Mouse (Mus musculus) gonadal fat pad, adult 2 months (tissue): ENCODE measurements around the gene Bach1. TPM values are rescaled to one million over a fixed set of nuclear protein-coding genes. Genes with fewer than 3 reads are reported as not detected.

Source experiments
- DNase-seq: peaks from one replicate; pipeline ENCODE4 v3.0.0-alpha.2; 2012; ENCODE audit warnings: low read depth
- polyA plus RNA-seq: library from polyadenylated mRNA; depleted of rRNA; stranded (reverse); fragments of >200 nt; gene quantifications from 2 replicates; pipeline ENCODE4 v1.2.3, GENCODE M21; 2012; rRNA removed

Bach1 gene
- 10.2 and 10.7 TPM in 2 replicates for polyA plus RNA-seq

DNA sequence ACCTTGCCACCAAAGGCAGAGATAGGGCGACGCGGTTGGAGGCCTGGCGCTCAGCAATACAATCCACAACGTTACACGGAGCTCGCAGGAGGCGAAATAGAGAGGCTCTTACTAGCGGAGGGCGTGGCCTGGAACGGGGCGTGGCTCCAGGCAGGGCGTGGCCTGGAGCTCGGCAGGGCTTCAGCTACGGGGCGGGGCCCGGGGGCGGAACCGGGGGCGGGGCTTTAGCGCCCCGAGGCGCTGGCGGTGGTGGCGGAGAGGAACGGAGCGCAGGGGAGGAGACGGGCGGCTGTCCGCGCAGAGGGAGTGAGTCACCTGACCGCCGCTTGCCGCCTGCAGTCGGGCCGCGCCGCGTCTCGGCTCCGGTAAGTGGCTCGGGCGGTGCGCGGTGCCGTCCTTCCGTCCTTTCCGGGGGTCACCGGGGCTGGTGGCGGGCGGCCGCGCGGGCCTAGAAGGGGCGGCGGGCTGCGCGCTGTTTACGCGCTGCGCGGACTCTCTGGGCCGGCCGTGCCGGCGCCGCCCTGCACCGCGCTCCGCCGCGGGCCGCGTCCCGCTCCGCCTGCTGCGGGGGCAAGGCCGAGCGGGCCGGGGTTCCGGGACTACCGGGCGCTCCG lies at the start of gene Bach1:
Bach1 (plus strand) TSS at position 254 of the 614 bp plus-strand sequence.
- no peak for DNase-seq

- DNase-seq = no peak
These were observed 46.4 kb upstream of the Bach1 start for GRCm38 (mm10) chr16:87652344-87652743.

DNA sequence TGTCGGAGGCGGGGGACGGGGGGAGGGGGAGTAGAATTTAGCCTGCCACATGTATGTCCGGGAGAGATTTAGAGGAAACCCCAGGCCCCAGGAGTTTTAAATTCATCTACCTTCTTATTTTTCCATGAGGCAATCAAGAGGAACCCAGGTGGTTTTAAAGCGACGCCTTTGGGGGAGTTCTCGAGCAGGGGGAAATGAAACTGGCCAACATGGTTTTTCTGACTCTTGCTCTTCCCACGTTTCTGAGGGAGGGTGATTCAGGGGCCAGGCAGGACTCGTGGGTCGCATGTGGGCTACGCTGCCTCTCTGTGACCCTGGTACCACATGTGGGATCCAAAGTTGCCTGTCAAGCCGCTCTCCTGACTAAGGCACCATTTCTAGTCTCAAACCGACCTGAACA lies 45.8 kb upstream of the Bach1 start:
- DNase-seq = no peak

DNA sequence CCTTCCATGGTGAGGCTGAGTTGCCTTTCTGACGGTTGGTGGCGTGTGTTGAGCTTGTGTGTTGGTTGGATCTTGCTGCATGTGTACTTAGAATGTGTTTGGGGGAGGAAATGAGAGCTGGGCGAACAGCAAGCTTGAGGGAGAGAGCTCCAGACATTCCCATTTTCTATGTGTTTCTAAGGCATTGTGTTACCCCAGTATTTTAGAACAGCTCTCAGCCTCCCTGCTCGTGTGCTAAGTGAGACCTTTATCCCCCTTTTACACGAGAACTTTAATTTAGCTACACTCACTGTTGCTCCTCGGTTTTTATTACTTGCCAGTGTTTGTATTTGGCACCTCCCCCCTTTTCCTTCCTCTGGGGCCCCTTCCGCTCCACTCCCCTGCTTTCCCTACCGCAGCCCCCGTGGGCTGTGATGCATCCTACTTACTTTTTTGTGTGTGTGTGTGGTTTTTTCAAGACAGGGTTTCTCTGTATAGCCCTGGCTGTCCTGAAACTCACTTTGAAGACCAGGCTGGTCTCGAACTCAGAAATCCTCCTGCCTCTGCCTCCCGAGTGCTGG lies 44.6 kb upstream of the Bach1 start:
- DNase-seq = no peak

- DNase-seq = no peak
These were observed 43.7 kb upstream of the Bach1 start for GRCm38 (mm10) chr16:87655005-87655404.

DNA sequence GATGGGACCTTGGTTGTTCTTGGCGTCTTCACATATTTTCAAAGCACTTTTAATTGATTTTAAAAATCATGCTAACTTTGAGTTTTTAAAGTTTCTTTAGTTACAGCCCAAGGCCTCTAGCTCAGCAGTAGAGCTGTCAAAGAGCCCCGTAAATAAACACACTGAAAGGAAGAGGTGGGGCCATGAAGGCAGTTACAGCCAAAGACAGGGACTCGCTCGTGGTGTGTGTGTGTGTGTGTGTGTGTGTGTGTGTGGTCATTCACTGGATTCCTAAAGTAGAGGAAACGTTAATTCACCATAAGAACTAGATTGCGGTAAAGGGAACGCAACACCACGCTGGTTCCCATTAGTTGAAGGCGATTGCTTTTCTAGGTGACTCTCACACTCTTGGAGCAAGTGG lies 43.2 kb upstream of the Bach1 start:
- no peak for DNase-seq

- no peak for DNase-seq
These were observed 42.0 kb upstream of the Bach1 start for GRCm38 (mm10) chr16:87656771-87657170.

- no peak for DNase-seq
These were observed 41.5 kb upstream of the Bach1 start for GRCm38 (mm10) chr16:87657291-87657690.

DNA sequence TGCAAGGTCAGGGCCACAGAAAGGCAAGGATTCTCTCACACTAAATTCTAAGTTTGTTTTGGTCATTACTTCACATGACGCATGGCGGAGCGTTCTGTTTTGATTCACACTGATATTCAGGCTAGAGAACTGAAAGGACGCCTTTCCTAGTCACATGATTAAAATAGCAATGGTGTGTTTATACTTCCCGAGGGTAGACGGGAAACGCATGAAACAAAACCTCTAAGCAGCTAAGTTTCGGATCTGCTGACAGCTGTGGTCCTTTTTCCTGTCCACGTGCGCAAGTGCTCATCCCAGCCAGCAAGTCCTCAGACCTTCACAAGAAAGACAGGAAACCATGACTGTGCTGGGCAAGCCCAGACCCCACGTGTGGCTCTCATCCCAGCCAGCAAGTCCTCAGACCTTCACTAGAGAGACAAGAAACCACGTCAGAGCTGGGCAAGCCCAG lies 37.7 kb upstream of the Bach1 start:
- DNase-seq = no peak

GRCm38 (mm10) chr16:87661636-87662035 lies 37.1 kb upstream of the Bach1 start:
- no peak for DNase-seq

GRCm38 (mm10) chr16:87662528-87662927 lies 36.2 kb upstream of the Bach1 start:
- DNase-seq = no peak

DNA sequence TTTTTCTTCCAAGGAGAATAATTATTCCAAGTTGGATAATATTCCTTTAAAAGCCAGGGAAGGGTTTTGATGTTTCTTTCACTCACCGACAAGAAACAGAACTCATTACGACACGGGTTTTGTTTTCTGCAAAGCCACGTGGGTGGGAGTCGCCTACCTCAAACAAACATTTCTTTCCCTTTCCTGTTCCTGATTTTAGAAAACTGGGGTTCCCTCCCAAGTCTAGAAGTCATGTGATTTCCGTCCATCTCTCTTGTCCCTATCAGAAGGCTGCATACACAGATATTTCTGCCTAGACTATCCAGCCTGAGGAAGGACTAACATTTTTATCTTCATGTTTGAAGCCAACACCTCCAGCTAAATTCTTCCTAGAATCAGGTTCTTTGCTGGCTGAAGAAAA lies 34.9 kb upstream of the Bach1 start:
- no peak for DNase-seq

- DNase-seq = no peak
These were observed 33.5 kb upstream of the Bach1 start for GRCm38 (mm10) chr16:87665246-87665645.

DNA sequence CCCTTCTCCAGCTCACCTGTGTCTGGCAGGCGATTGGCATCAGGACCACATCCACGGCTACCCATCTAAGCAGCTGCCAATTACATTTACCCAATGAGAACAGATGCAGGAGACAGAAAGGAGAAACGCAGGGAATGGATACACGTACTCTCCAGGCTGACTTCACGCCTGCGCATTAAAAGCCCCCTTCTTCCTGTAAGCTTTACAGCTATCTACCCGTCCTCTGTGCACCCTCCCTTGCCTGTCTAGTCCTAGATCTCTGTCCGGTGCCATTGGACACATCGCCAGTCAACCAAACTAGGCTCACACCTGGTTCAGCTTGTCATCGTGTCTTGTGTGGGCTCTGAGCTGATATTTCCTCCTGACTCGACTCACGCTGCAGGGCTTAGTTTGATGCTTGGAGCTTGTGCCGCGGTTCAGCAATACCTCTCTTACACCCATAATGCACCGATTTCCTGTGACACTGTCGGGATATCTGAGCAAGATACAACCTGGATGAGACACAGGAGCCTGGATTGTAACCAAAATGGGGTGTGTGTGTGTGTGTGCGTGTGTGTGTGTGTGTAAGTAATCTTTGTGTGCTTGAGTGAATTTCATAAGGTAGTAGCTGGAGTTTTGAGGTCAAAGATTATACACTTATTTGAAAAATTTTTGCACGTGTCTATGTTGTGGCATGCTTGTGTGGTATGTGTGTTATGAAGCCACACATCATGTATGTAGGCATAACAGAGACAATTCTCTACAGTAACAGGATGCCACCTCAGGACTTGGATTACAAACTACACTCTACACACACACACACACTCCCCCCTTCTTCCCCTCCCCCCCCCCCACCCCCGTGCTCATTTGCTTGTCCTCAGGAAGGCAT lies 32.8 kb upstream of the Bach1 start:
- no peak for DNase-seq

DNA sequence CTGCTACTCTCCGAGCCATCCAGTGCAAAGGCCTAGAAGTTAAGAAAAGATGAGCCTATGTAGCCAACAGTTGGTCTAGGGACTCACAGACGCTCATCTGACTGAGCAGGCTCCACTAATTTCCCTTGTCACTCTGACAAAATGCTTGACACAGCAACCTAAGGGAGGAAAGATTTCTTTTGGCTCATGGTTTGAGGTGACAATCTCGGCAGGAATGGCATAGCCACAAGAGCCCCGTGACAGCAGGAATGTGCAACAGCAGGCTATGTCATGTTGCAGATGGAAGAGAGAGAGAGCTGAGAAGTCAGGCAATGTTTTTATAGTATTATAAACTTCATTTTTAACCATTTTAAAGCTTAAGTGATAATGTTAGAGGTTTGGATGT lies 32.1 kb upstream of the Bach1 start:
- no peak for DNase-seq

GRCm38 (mm10) chr16:87668002-87668401 lies 30.7 kb upstream of the Bach1 start:
- DNase-seq = no peak

DNA sequence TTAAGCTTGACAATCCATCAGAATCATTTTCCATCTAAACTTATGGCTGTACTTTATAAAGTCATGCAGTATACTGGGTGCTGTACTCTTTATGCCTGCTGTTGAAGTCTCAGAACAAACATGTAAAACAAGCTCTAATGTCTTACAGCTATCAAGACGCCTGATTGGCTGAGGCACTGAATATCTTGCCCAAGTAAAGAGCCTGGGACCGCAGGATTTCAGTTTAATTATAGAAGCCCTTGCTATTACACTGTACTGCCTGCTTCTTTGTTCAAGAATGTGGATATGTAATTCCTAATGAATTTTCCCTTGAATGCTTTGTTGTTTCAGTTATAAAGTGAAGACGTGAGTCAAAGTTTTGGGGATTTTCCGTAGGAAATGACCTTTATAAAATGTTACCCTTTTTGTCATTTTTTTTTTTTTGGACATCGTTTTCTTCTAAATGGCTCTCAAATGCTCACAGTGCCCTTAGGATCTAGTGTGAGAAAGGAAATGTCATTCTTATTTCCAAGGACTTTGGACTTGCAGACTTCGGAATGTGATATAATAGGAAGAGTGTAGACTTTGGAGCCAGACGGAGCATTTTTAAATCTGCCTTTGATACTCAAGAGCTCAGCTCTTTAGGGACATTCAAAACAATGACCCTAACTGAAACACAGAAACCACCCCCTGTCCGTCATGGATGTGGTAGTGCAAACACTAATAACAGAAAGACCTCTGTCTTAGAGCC lies 28.5 kb upstream of the Bach1 start:
- no peak for DNase-seq

GRCm38 (mm10) chr16:87670821-87671165 lies 28.0 kb upstream of the Bach1 start:
- DNase-seq = no peak

GRCm38 (mm10) chr16:87671336-87671735 lies 27.4 kb upstream of the Bach1 start:
- no peak for DNase-seq

DNA sequence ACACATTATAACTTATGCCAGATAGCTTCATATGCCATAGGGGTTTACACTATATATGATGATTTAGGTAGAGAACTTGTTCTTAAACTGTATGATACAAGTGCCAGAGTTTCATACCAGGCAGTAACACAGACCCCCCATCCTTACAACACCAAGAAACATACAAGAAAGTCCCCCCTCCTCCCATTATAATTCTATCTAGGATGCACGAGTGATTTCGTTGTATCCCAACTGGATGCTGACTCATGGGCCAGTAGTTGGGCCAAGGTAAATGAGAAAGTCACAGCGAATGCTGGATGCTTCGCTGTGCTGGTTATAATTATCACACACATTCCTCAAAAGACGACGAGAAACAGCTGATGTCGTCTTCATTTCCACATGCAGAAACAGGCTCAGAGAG lies 25.6 kb upstream of the Bach1 start:
- no peak for DNase-seq

- DNase-seq = no peak
These were observed 22.6 kb upstream of the Bach1 start for GRCm38 (mm10) chr16:87676182-87676581.

GRCm38 (mm10) chr16:87678667-87679066 lies 20.1 kb upstream of the Bach1 start:
- no peak for DNase-seq
